Mouse (Mus musculus) hindbrain, embryonic 13.5 days (tissue): ENCODE measurements at regions not wholly inside any gene's neighbourhood (a gene's known extent, or its start where the extent isn't known, plus 50 kb on each side); places are given as distances from the start of the nearest gene placed in this dataset.

Experiments used
- ATAC-seq: fragments of 200-750 bp; cut with Nextera tagmentation; 2 replicates; pipeline ENCODE4 v1.8.0; 2017; ENCODE audit warnings: moderate TSS enrichment; ENCODE audit not compliant: low FRiP score
- H3K27ac ChIP-seq: fragments of 300-500 bp; sonication (generic); 2 replicates; pipeline ENCODE4 v1.5.1; 2015; ENCODE audit warnings: inconsistent platforms, mild to moderate bottlenecking, moderate library complexity
- H3K27me3 ChIP-seq: fragments of 300-500 bp; sonication (generic); 2 replicates; pipeline ENCODE4 v1.6.1; 2015; ENCODE audit warnings: mild to moderate bottlenecking, inconsistent platforms
- H3K36me3 ChIP-seq: fragments of 300-500 bp; sonication (generic); 2 replicates; pipeline ENCODE4 v1.6.1; 2015; ENCODE audit warnings: mild to moderate bottlenecking, inconsistent platforms
- H3K4me1 ChIP-seq: fragments of 300-500 bp; sonication (generic); replicated peaks from 2 replicates; pipeline ENCODE4 v1.6.1; 2015; ENCODE audit warnings: inconsistent platforms
- H3K4me2 ChIP-seq: fragments of 300-500 bp; sonication (generic); 2 replicates; pipeline ENCODE4 v1.6.1; 2015; ENCODE audit warnings: inconsistent platforms, mild to moderate bottlenecking, moderate library complexity
- H3K4me3 ChIP-seq: fragments of 300-500 bp; sonication (generic); 2 replicates; pipeline ENCODE4 v1.5.1; 2015; ENCODE audit warnings: mild to moderate bottlenecking, inconsistent platforms
- H3K9ac ChIP-seq: fragments of 300-500 bp; sonication (generic); 2 replicates; pipeline ENCODE4 v1.6.1; 2015; ENCODE audit warnings: mild to moderate bottlenecking, inconsistent platforms
- H3K9me3 ChIP-seq: fragments of 300-500 bp; sonication (generic); 2 replicates; pipeline ENCODE4 v1.6.1; 2016; ENCODE audit warnings: inconsistent platforms
- WGBS: fragments of 180-500 bp; shearing (Covaris S2); methylation state at CpG from one replicate; pipeline ENCODE4 v1.1.7; 2015; 5-methylcytosine and 5-hydroxymethylcytosine counted together

DNA sequence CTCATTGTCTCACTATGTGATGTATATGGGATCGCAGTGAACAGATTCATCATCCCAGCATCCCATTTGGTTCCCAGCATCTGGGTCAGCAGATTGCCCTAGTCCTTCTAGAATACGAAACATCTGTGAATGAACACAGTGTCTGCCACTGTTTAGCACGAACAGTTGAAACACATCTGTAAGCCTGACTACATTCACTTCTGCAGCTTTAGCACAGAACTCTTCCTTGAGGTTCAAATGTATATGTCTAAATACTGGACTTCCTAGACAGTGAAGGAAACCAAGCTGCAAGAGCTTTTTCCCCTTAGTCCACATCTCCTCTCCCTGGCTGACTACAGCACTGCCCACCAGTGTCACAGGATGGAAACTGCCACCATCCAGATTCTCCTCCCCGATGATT lies 283.0 kb upstream of the Tle4 start:
- no peak for ATAC-seq
- Histone ChIP-seq H3K4me2 (no peak overlapping the region), H3K36me3 (no peaks in the 10 kb centered on the region), H3K9ac (no peak overlapping the region), H3K4me1 (peaks cover 13% of the 10 kb centered on the region), H3K27me3 (0 out of 2 replicates have a peak, but pooled peaks cover 26% of the 10 kb centered on the region), H3K9me3 (no peaks in the 10 kb centered on the region), H3K4me3 (no peak overlapping the region), H3K27ac (no peak overlapping the region)
- WGBS, result 89% methylated on average over 4 of the region's 4 CpGs

DNA sequence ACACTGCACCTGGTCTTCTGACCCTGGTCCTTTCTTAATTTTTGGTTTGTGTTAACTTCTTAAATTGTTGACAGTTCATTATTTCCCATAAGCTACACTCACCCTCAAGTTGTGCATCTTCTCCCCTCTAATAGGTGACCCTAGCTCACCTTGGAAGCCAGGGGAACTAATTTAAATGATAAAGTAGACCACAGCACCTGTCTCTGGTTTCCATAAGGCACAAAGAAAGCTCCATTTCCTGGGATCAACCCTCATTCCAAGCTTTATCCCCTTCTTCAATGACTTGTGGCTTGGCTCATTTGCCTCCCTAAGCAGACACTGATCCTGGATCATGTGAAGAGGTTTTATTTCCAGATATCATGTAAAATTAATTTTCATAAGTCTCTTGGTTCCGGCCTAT lies 276.1 kb upstream of the Tle4 start:
- Histone ChIP-seq H3K36me3 (no peaks in the 10 kb centered on the region), H3K4me2 (no peak overlapping the region), H3K9ac (no peak overlapping the region), H3K27me3 (0 out of 2 replicates have a peak, but pooled peaks cover 3% of the 10 kb centered on the region), H3K4me1 (peaks cover 15% of the 10 kb centered on the region), H3K4me3 (no peak overlapping the region), H3K9me3 (no peaks in the 10 kb centered on the region), H3K27ac (no peak overlapping the region)
- 97% methylated on average over 1 of the region's 1 CpGs for WGBS
- no peak for ATAC-seq

DNA sequence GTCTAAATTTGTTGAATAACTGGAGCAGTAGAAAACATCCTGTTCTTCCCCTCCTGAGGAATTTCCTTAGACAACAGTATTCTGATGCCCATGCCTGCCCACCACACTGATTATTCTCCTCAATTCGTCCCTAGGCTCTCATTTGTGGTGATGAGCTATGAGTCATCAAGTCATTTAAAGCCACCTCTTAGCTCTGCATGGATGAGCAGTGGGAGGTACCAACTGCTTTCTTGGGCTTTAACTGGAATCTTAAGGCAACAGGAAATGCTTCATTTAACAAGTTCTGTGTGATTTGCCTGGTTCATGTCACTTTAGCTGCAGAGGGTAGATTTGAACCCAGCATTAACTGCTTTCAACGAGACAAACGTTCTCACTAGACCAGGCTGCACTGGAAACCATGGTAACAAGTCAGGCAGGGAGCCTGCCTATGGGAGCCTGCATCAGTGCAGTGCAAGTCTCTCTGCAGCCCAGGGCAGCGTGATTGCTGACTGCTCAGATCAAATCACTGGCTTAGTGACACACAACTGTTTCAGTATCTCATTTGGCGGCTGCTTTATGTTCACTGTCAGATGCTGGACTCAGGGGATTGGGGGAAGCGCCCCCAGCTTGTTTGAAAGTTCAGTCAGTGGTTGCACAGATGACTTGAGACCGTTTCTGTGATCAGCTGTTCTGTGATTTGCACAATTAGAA lies 273.5 kb upstream of the Tle4 start:
- H3K9me3 ChIP-seq, result no peaks in the 10 kb centered on the region
- peaks cover 15% of the 10 kb centered on the region for H3K4me1 ChIP-seq
- peak overlapping the region; percentile 62 for H3K27ac ChIP-seq
- peak; percentile 92 for ATAC-seq
- 0 out of 2 replicates have a peak, but pooled peaks cover 2% of the 10 kb centered on the region for H3K27me3 ChIP-seq
- no peaks in the 10 kb centered on the region for H3K36me3 ChIP-seq
- no peak overlapping the region for H3K4me3 ChIP-seq
- peak overlapping the region; percentile 6; the same call in 1 of the 2 replicates for H3K4me2 ChIP-seq
- 5% methylated on average over 7 of the region's 7 CpGs for WGBS
- H3K9ac ChIP-seq, result no peak overlapping the region

DNA sequence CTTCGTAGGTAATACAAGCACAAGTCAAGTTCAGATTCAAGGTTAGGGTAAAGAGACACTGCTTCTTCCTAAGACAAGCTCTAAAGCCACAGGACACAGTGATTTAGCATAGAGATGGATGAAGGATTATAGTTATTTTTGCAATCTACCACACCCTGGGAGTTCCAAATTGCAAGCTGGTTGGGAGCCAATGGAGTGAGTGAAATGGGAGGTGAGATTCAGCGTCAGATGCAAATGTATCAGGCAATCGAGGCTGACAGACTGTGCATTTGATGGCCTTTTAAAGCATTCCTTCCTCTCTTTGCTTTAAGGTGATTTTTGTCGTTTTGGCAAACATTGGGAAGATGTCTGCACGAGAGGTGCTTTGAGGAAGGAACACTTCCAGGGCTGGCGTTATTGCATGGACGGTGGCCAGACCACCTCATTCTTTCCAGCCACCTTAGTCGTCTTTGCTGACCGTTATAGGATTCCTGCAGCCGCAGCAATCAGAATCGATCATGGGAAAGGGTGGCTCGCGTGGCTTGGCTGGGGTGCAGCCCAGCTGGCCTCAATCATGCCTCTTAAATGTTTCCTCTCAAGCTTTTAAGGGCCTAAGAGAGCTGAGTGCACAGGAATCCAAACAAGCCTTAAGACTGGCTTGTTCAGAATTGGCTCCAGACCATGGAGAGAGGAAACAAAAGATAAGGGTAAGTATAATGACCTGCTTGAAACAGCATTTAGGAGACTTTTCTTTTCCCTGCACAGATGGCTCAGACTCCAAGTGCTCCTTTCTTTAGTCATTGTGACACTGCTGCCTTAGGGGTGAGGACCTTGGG lies 265.0 kb upstream of the Tle4 start:
- H3K27ac ChIP-seq, result peak overlapping the region; percentile 2; the same call in 1 of the 2 replicates
- 37% methylated on average over 13 of the region's 13 CpGs for WGBS
- peaks cover 15% of the 10 kb centered on the region for H3K27me3 ChIP-seq
- no peak overlapping the region for H3K4me3 ChIP-seq
- ATAC-seq, result no peak
- H3K4me1 ChIP-seq, result peaks cover 9% of the 10 kb centered on the region; the same call in 1 of the 2 replicates
- no peaks in the 10 kb centered on the region for H3K36me3 ChIP-seq
- peaks cover 5% of the 10 kb centered on the region; the same call in 1 of the 2 replicates for H3K9me3 ChIP-seq
- H3K4me2 ChIP-seq, result no peak overlapping the region
- H3K9ac ChIP-seq, result no peak overlapping the region

DNA sequence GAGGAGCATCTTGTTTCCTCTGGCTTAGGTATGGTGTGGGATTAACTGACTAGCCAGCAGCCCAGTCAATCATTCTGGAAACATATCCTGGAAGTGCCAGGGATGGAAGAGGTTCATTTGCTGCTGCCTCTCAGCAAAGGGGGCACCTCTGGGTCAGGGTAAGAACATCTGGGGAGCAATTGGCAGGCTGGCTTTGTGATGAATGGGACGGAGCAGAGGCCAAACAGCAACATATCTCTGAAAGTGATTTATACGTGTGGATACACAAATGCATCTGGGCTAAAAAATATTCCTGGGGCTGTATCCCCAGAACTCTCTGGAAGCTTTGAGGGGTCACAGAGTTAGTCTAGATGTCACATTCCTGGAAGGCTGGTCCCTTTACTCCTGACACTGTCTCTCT lies 257.2 kb upstream of the Tle4 start:
- H3K36me3 ChIP-seq, result no peaks in the 10 kb centered on the region
- no peak overlapping the region for H3K27ac ChIP-seq
- no peaks in the 10 kb centered on the region for H3K4me1 ChIP-seq
- no peak overlapping the region for H3K9ac ChIP-seq
- H3K4me3 ChIP-seq, result no peak overlapping the region
- H3K4me2 ChIP-seq, result no peak overlapping the region
- 53% methylated on average over 2 of the region's 2 CpGs for WGBS
- H3K27me3 ChIP-seq, result 0 out of 2 replicates have a peak, but pooled peaks cover 2% of the 10 kb centered on the region
- ATAC-seq, result no peak
- H3K9me3 ChIP-seq, result peaks cover 5% of the 10 kb centered on the region; the same call in 1 of the 2 replicates

DNA sequence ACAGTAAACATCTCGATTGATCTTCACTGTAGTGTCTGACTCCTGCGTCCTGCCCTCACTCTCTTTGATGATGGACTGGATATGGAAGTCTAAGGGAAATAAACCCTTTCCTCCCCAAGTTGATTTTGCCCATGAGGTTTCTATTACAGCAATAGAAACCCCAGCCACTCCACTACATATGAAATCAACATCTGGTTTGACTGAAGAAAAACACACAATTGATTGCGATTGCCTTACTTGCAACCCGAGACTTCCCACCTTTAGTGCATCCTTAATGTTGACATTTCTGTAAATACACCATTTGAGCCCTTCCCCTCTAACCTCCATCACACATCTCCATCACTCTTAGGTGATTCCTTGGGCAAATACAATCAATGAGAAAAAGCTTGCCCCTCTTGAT lies 255.6 kb upstream of the Tle4 start:
- Histone ChIP-seq H3K9me3 (no peaks in the 10 kb centered on the region), H3K27me3 (0 out of 2 replicates have a peak, but pooled peaks cover 2% of the 10 kb centered on the region), H3K4me2 (no peak overlapping the region), H3K27ac (no peak overlapping the region), H3K4me3 (no peak overlapping the region), H3K36me3 (no peaks in the 10 kb centered on the region), H3K4me1 (no peaks in the 10 kb centered on the region), H3K9ac (no peak overlapping the region)
- ATAC-seq, result no peak
- WGBS, result 83% methylated on average over 4 of the region's 4 CpGs

DNA sequence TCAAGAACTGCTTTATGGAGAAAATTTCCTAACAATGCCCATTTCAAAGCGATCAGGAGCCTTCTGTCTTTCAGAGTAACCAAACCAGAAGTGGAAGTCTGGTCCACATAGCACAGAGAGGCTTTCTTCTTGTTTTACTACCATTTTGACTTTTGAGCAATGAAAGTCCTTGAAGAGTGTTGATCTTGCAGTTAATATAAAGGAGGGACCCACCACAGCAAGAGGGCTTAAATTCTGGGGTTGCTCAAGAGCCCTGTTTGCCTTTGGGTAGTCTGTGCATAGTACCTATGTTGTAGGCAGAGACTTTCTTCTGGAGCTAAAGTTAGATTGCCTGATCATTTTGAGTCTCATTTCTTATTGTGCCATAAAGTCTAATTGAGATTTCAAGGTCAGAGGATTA lies 251.7 kb upstream of the Tle4 start:
- Histone ChIP-seq H3K9ac (no peak overlapping the region), H3K4me1 (0 out of 2 replicates have a peak, but pooled peaks cover 6% of the 10 kb centered on the region), H3K36me3 (no peaks in the 10 kb centered on the region), H3K4me2 (no peak overlapping the region), H3K27me3 (peaks cover 6% of the 10 kb centered on the region; the same call in 1 of the 2 replicates), H3K9me3 (no peaks in the 10 kb centered on the region), H3K27ac (no peak overlapping the region), H3K4me3 (no peak overlapping the region)
- no peak for ATAC-seq
- WGBS, result 89% methylated on average over 1 of the region's 1 CpGs

DNA sequence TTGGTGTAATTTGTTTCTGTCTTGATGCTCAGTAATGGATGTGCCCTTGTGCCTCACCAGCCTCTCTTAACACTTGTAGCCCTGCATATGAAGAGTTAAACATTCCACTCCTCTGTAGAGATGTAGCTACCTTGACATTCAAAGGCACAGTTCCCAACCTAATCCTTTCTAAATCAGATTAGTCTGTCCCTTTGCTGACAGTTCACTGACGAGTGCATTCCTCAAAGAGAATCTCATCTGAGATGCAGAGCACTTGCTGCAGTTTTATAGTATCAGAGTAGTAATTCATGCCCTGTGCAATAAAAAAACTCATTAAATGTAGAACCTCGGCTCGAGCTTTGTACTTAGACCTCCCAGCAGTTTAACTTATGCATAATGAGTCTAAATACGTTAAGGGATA lies 249.3 kb upstream of the Tle4 start:
- Histone ChIP-seq H3K27me3 (peaks cover 6% of the 10 kb centered on the region; the same call in 1 of the 2 replicates), H3K36me3 (no peaks in the 10 kb centered on the region), H3K4me3 (no peak overlapping the region), H3K4me1 (0 out of 2 replicates have a peak, but pooled peaks cover 6% of the 10 kb centered on the region), H3K4me2 (no peak overlapping the region), H3K9ac (no peak overlapping the region), H3K9me3 (no peaks in the 10 kb centered on the region), H3K27ac (no peak overlapping the region)
- WGBS, result 34% methylated on average over 4 of the region's 4 CpGs
- peak; percentile 43; the same call in 1 of the 2 replicates for ATAC-seq

DNA sequence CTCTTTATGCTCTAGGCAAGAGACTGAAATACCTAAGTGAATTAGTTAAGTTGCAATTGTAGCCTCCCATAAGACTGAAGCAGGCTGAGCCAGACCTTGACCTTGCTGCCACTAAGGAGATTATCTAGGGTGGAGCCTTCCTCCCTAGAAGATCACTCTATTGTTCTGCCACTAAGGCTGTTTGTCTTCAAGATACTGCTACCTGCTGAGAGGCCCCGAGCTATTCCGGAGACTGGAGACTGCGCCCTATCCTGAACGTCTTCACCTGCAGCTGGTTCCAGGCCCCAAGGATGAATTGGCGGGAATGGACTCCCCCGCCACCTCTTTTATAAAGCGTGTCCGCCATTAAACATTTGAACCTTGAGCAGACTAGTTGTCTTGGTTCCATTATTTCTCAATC lies 237.8 kb upstream of the Tle4 start:
- no peaks in the 10 kb centered on the region for H3K36me3 ChIP-seq
- no peak overlapping the region for H3K4me3 ChIP-seq
- H3K4me1 ChIP-seq, result no peaks in the 10 kb centered on the region
- no peak for ATAC-seq
- no peak overlapping the region for H3K9ac ChIP-seq
- WGBS, result 68% methylated on average over 8 of the region's 8 CpGs
- H3K4me2 ChIP-seq, result no peak overlapping the region
- no peak overlapping the region for H3K27ac ChIP-seq
- no peaks in the 10 kb centered on the region for H3K9me3 ChIP-seq
- H3K27me3 ChIP-seq, result no peaks in the 10 kb centered on the region

DNA sequence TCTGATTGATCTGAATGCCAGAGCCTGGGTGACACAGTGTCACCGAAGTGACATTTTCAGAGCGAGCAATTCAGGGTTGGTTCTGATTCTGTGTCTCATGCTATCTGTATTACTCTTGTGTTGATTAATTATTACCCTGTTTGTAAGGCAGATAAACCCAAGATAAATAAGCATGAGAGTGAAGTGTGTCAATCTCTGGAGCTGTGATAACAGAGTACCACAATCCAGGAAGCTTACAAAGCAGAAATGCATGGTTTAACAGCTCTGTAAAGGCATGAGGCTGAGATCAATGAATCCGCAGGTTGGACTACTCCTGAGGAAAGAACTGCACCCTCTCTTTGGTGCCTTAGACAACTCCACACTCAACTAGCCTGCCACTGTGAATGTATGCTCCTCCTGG lies 218.5 kb upstream of the Tle4 start:
- Histone ChIP-seq H3K9me3 (no peaks in the 10 kb centered on the region), H3K27ac (no peak overlapping the region), H3K27me3 (no peaks in the 10 kb centered on the region), H3K9ac (no peak overlapping the region), H3K4me1 (no peaks in the 10 kb centered on the region), H3K4me2 (no peak overlapping the region), H3K4me3 (no peak overlapping the region), H3K36me3 (no peaks in the 10 kb centered on the region)
- ATAC-seq, result no peak
- WGBS, result 86% methylated on average over 3 of the region's 3 CpGs

DNA sequence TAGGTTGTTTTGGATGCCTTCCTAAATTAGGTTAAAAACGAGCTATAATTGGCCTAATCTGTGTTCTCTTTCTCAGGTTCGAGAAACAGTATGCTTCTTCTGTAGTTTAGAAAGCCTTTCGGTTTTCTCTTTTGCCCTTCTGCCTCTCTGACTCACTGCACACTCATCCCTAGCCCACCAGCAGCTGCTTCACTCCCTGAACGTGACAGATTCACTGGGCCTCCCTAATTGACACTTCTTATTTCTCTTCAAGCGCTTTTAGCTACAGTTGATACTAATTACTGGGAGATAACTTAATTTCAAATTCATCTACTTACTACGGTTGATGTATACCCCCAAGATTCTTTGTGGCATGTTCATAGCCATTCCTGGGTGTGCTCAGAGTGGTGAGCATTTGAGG lies 208.9 kb upstream of the Tle4 start:
- H3K4me1 ChIP-seq, result peaks cover 8% of the 10 kb centered on the region
- no peaks in the 10 kb centered on the region for H3K9me3 ChIP-seq
- H3K4me3 ChIP-seq, result no peak overlapping the region
- no peak overlapping the region for H3K4me2 ChIP-seq
- H3K9ac ChIP-seq, result no peak overlapping the region
- H3K27me3 ChIP-seq, result peaks cover 9% of the 10 kb centered on the region
- WGBS, result 62% methylated on average over 6 of the region's 6 CpGs
- H3K36me3 ChIP-seq, result no peaks in the 10 kb centered on the region
- no peak for ATAC-seq
- H3K27ac ChIP-seq, result no peak overlapping the region

DNA sequence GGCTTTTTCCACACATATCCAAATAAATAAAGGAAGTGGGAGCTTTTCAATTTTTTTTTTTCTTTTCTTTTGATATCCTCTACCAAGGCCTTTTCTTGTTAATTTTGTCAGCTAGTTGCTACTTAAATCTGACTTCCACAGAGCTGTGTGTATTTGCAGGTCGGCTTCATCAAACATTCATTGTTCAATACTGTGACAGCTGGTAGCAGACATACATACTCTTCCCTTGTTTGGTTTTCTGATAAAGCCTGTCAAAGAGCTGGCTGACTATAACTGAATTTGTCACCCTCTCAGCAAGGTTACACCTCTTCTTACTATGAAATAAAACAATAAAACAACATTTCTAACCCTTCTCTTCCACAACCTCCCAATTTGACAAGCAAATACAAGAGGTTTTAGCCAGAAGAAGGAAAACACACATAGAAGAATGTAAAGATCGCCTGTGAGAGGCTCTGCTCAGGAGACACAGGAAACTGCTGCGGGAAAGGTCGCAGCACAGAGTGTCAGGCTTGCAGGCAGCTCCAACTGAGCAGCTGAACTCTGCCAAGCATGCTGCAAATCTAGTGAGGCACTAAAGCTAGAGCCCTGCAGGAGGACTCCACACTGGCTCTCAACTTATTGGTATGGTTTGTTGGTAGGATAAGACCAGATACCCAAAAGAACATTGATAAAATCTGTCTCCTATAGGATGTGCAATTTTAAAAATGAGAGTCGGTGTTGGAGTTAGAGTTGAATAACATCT lies 205.2 kb upstream of the Tle4 start:
- Histone ChIP-seq H3K4me2 (no peak overlapping the region), H3K36me3 (no peaks in the 10 kb centered on the region), H3K4me3 (no peak overlapping the region), H3K4me1 (peaks cover 13% of the 10 kb centered on the region), H3K9ac (no peak overlapping the region), H3K27me3 (peaks cover 3% of the 10 kb centered on the region; the same call in 1 of the 2 replicates), H3K27ac (no peak overlapping the region), H3K9me3 (no peaks in the 10 kb centered on the region)
- WGBS, result 27% methylated on average over 5 of the region's 5 CpGs
- ATAC-seq, result no peak
